Mouse (Mus musculus) frontal cortex, adult 2 months (tissue): ENCODE measurements at regions not wholly inside any gene's neighbourhood (a gene's known extent, or its start where the extent isn't known, plus 50 kb on each side); places are given as distances from the start of the nearest gene placed in this dataset.

Experiments
- DNase-seq, 2 experiments: peaks; one replicate each; pipeline ENCODE4 v3.0.0; 2022; ENCODE audit warnings: low spot score in 1 of 2; ENCODE audit errors: extremely low spot score in 1 of 2

- no peak for DNase-seq
Observed at GRCm38 (mm10) chr9:73173589-73174247, 60.5 kb downstream of the Rsl24d1 start.

DNA sequence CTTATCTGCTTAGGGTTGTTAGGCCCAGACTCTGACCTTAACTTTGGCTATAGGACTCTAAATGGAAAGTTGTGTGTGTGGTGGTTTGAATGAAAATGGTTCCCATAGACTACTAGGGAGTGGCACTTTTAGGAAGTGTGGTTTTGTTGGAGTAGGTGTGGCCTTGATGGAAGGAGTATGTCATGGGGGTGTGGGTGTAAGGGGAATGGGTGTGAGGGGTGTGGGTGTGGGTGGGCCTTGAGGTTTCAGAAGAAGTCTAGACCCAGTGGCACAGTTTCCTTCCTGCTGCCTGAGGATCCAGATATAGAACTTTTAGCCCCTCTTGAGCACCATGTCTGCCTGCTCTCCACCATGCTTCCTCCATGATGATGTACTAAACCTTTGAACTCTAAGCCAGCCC, 63.4 kb downstream of the Rsl24d1 start:
- no peak for DNase-seq

- DNase-seq: no peak
Observed at GRCm38 (mm10) chr9:73183356-73183755, 70.1 kb downstream of the Rsl24d1 start.

GRCm38 (mm10) chr9:73184908-73185307, 71.7 kb downstream of the Rsl24d1 start:
- no peak for DNase-seq

- DNase-seq: no peak
Observed at GRCm38 (mm10) chr9:73192271-73192785, 79.1 kb downstream of the Rsl24d1 start.

DNA sequence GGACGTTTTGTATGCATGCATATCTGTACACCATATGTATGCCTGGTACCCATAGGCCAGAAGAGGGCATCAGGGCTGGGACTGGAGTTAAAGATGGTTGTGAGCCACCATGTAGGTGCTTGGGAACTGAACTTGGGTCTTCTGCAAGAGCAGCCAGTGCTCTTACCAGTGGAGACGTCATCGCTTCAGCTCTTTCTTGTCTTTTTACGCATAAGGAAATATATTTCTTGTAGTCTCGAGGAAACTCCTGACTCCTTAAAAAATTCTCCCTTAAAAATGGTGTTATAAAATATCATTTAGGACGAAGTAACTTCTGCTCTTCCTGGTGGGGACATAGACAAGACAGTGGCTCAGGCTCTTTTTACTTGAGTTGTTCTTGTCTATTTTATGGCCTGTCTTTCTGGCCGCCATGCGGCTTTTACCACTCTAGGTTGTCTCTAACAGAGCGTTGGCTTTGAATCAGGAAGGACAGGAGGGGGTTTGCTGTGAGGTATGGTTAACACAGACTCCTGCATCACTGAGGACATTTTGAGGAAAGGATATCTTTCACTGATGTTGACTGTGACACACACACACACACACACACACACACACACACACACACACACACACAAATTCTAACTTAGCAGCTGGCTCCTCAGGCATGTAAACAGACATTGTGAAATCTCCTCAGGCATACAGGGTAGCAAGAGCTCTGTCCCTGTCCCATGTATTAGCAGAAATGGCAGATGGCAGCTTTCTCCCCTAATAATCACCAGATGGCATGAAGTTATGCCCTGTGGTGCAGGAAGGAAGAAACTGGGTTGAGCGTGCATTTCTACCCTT, 85.2 kb downstream of the Rsl24d1 start:
- DNase-seq: no peak

DNA sequence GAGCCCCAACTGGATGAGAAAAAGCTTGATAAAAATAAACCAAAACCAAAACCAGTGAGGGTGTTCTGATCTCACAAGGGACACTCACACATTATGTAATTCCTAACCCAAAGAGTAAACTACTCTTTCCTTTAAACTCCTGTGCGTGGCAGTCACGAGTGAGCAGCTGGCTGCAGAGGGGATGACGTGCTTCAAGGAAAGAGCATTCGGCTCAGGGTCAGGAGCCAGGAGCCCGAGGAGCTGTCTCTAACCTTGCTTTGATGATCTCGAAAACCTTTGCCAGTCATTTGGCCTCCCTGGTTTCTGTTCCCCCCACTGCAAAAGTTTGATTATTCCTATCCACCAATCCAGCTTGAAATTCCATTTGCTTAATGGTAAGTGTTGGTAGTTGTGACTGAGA, 109.9 kb downstream of the Rsl24d1 start:
- no peak for DNase-seq

- no peak for DNase-seq
Observed at GRCm38 (mm10) chr9:73240188-73240587, 127.0 kb downstream of the Rsl24d1 start.

DNA sequence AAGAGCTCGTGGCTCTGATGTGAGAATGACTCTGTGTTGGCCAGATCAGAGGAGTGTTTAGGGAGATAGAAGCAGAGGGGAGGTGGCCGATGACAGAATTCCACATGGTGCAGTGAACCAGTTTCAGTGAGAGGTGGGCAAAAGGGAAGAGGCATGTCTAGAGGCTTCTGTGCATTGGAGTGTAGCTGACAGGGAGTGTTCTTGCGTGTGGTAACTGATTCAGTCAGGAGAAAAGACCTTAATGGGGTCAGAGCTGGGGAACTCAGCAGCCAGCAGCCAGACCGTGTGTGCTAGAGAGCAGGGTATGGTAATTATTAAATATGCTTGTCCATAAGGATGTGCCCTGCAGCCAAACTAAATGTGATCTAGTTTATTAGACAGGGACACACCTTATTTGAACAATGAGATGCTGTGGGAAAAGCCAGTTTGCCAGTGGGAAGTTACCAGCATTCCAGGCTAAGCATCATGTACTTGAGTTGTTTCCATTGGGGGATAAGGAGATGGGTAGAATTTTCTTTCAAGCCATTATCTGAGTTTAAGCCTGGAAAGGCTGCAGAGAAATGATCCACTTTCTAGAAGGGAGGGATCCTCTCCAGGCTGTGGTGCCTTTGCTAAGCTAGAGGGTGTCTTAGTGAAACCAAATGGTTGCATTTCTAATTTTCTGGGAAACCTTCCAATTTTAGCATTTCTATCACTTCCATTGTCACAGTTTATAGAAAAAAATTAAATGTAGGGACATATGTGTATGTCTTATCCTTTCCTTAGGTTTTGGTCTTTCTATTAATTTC, 129.5 kb downstream of the Rsl24d1 start:
- DNase-seq: peak in 1 of 2 experiments; percentile 10

- peak in 1 of 2 experiments; percentile 5 for DNase-seq
Observed at GRCm38 (mm10) chr9:73244177-73244576, 131.0 kb downstream of the Rsl24d1 start.

GRCm38 (mm10) chr9:73245524-73245923, 132.3 kb downstream of the Rsl24d1 start:
- DNase-seq: peak in 1 of 2 experiments; percentile 42

GRCm38 (mm10) chr9:73258171-73258570, 144.9 kb downstream of the Rsl24d1 start:
- DNase-seq: peak in 1 of 2 experiments; percentile 38

- DNase-seq: no peak
Observed at GRCm38 (mm10) chr9:73258640-73259039, 145.4 kb downstream of the Rsl24d1 start.

DNA sequence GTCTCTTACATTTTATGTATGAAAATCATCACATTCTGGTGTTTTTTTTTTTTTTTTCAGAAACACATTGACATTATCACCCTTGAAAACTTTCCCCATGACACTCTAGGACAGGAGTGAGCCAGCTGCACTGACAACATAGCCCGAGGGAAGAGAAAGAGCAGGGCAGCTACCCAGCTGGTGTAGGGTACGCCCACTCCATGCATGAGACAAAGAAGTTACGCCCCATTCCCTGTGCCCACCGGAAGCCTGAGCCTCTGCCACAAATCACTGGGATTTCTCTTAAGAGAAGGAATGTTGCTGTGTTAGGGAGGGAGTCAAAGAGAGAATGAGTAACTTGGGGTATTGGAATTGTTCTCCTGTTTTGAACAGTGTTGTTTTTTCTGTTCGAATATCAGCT, 149.5 kb downstream of the Rsl24d1 start:
- no peak for DNase-seq

DNA sequence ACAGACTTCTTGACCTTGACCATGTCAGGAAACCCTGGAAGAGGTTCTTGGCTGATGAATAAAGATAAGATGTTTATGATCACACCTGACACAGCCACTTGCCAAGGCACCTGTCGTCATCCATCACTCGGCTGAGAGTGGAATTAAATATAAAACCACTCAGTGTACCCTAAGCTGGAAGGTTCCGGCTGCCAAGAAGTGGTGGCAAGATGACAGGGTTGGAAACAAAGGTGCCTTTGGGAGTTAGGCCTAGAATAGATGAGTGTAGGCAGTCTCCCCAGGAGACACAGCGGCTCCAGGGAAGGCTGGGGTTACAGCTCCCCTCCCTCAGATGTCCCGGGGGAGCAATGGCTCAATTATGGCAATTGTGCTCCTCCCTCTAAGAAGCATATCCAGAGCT, 157.0 kb downstream of the Rsl24d1 start:
- DNase-seq: no peak

GRCm38 (mm10) chr9:73272614-73273013, 159.4 kb downstream of the Rsl24d1 start:
- peak; percentile 42 to 63 for DNase-seq

- DNase-seq: peak; percentile 84 to 86
Observed at GRCm38 (mm10) chr9:73273681-73274080, 160.5 kb downstream of the Rsl24d1 start.

GRCm38 (mm10) chr9:73275671-73276070, 162.4 kb downstream of the Rsl24d1 start:
- no peak for DNase-seq

- no peak for DNase-seq
Observed at GRCm38 (mm10) chr9:73295287-73295686, 182.1 kb downstream of the Rsl24d1 start.

DNA sequence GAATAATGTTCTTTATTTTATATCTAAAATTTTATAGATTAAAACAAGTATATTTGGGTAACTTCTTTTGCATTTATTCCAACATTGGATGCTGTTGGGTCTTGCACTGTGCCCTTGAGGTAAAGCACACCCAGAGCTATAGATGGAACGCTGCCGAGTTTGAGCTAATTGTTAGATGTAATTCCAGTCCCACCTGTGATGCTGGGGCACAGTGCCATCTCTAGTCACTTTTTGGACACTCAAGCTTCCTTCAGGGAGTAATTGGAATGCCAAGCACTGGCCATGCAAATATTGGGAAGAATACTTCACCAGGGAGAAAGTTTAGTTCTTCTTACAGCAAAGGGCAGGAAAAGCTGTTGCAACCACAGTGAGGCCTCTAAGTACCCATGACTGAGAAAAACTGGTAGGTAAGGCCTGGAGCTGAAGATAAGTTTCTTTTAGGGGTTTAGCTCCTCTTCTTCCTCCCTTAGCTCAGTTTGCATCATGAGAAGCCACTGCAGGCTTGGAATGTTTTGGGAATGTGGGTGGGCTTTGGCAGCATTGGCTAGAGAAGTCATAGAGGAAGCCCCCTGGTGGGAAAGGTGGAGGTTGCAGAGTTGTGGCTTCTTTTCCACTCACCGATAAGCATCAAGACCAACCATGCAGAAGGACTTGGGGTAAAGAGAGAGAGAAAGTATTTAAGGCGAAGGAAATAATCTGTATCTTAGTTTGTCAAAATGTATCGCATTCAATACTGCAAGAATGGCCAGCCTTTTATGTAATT, 189.1 kb downstream of the Rsl24d1 start:
- no peak for DNase-seq
